In the genomic region with DNA sequence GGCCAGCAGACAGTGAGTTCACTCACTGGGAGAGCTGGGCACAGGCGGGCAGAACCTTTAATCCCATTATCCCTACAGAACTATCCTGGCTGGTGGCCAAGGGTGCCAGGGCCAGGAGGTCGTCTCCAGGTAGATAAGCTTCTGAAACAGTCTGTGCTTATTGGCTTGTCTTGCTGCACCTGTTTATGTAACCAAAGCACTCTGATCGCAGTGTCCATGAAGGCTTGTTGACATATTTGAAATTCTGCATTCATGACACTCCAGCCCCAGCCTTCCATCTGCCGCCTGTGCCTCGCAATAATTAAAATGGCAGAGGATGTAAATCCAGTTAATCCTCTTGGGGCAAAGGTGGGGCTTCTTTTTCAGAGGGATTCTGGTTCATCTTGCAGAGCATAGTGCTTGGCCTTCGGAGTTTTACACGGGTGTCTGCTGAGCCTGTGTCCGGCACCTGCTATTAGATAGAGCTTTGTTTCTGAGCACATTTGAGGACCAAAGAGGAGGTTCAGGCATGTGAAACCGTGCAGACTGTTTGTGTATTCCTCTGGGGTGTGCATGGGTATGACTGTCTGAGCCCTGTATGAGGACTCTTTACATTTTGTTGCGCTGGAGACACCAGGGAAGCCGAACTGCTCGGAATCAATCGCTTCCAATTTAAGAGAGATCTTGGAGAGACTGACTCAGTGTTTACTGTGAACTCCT, we compare ENCODE assay signal across 18 mouse cellular contexts.
DNase-seq lines count a peak whose midpoint lies in the region; ATAC-seq and TF ChIP-seq lines count a peak whose summit lies in the region.
"Had no signal": no experiment of that assay in that cellular context is flagged by ENCODE, and none has a peak within 500 bp of the region (broad histone marks: within the 10 kb centered on the region; RNA-seq: fewer than 3 reads in every experiment).

No protein-coding gene starts in this region.

- peak; percentile 29 for DNase-seq in forebrain, embryonic 14.5 days (ENCODE audit: low spot score)
- DNase-seq in lung, adult 18-20 months: peak; percentile 12 to 41
- no peak for DNase-seq in lung, adult 2 months
- peak; percentile 78 for DNase-seq in retina, postnatal 1 day
- DNase-seq in right cerebral cortex, postnatal 25 days: no peak
- DNase-seq in urinary bladder, adult 2 months (ENCODE audit: low spot score): no peak
- DNase-seq: adrenal gland, adult 8-10 months; B cell, adult 2 months; gastrocnemius, postnatal 14 days; right cerebral cortex, adult 18-20 months had no signal

- no peak for TF ChIP-seq POLR2A in lung, adult 2 months (IDR thresholded peaks at IDR 0.05; ENCODE audit: borderline replicate concordance, extremely low read depth, low read depth, low read length)

- H3K27me3 ChIP-seq in forebrain, embryonic 14.5 days (replicated peaks; ENCODE audit: control insufficient read depth, insufficient read depth, low read length): no peaks in the 10 kb centered on the region
- H3K27me3 ChIP-seq in forebrain, embryonic 16.5 days (replicated peaks; ENCODE audit: control insufficient read depth, insufficient read depth, low read length): no peaks in the 10 kb centered on the region
- H3K27me3 ChIP-seq in intestine, embryonic 16.5 days (replicated peaks; ENCODE audit: control insufficient read depth, insufficient read depth, low read length): no peaks in the 10 kb centered on the region
- H3K27me3 ChIP-seq: embryonic facial prominence, embryonic 13.5 days; forebrain, embryonic 13.5 days; liver, embryonic 15.5 days; neural tube, embryonic 12.5 days had no signal

- no peaks in the 10 kb centered on the region for H3K36me3 ChIP-seq in forebrain, embryonic 14.5 days (ENCODE audit: control insufficient read depth, insufficient read depth, low read length)
- no peaks in the 10 kb centered on the region for H3K36me3 ChIP-seq in forebrain, embryonic 16.5 days (ENCODE audit: control insufficient read depth, insufficient read depth)
- no peaks in the 10 kb centered on the region for H3K36me3 ChIP-seq in intestine, embryonic 16.5 days (ENCODE audit: control insufficient read depth, insufficient read depth, low read length)
- H3K36me3 ChIP-seq: embryonic facial prominence, embryonic 13.5 days; heart, embryonic 12.5 days; liver, embryonic 15.5 days; neural tube, embryonic 12.5 days had no signal

- no peak overlapping the region for H3K4me3 ChIP-seq in forebrain, embryonic 14.5 days (ENCODE audit: low read depth, low read length)
- no peak overlapping the region for H3K4me3 ChIP-seq in forebrain, embryonic 16.5 days (replicated peaks; ENCODE audit: low read length)
- H3K4me3 ChIP-seq in lung, adult 2 months (replicated peaks; ENCODE audit: extremely low read depth, low read depth, low read length): no peak overlapping the region
- H3K4me3 ChIP-seq in intestine, embryonic 16.5 days (ENCODE audit: low read length): no peak overlapping the region
- H3K4me3 ChIP-seq: embryonic facial prominence, embryonic 13.5 days; forebrain, embryonic 13.5 days; heart, embryonic 12.5 days; layer of hippocampus, adult 2 months; liver, embryonic 15.5 days; neural tube, embryonic 12.5 days had no signal

- H3K9me3 ChIP-seq in forebrain, embryonic 14.5 days (replicated peaks; ENCODE audit: control insufficient read depth, low read length): no peaks in the 10 kb centered on the region
- H3K9me3 ChIP-seq in forebrain, embryonic 16.5 days (ENCODE audit: control insufficient read depth, low read length): peaks cover 2% of the 10 kb centered on the region; the same call in 1 of the 2 replicates
- no peaks in the 10 kb centered on the region; the same call in 1 of the 2 replicates for H3K9me3 ChIP-seq in intestine, embryonic 16.5 days (ENCODE audit: control insufficient read depth, low read length)
- H3K9me3 ChIP-seq: embryonic facial prominence, embryonic 13.5 days; forebrain, embryonic 13.5 days; heart, embryonic 12.5 days; liver, embryonic 15.5 days; neural tube, embryonic 12.5 days had no signal

- ATAC-seq in forebrain, embryonic 14.5 days: no peak
- ATAC-seq in forebrain, embryonic 16.5 days: no peak
- ATAC-seq in intestine, embryonic 16.5 days: peak; percentile 74
- ATAC-seq: forebrain, embryonic 13.5 days had no signal

- H3K4me1 ChIP-seq in forebrain, embryonic 14.5 days (ENCODE audit: control insufficient read depth, insufficient read depth, low read length): no peaks in the 10 kb centered on the region; the same call in 1 of the 2 replicates
- H3K4me1 ChIP-seq in forebrain, embryonic 16.5 days (replicated peaks; ENCODE audit: control insufficient read depth, insufficient read depth, low read length): peaks cover 7% of the 10 kb centered on the region
- no peaks in the 10 kb centered on the region for H3K4me1 ChIP-seq in lung, adult 2 months (ENCODE audit: control insufficient read depth, insufficient read depth, low read length)
- H3K4me1 ChIP-seq in intestine, embryonic 16.5 days (ENCODE audit: control insufficient read depth, insufficient read depth, low read length): peaks cover 9% of the 10 kb centered on the region
- H3K4me1 ChIP-seq: embryonic facial prominence, embryonic 13.5 days had no signal

- TF ChIP-seq CTCF in lung, adult 2 months (IDR thresholded peaks at IDR 0.05; ENCODE audit: insufficient read depth, low read length): no peak

- no peak overlapping the region for H3K4me2 ChIP-seq in forebrain, embryonic 14.5 days (ENCODE audit: low read length)
- no peak overlapping the region for H3K4me2 ChIP-seq in forebrain, embryonic 16.5 days (ENCODE audit: low read length)
- H3K4me2 ChIP-seq in intestine, embryonic 16.5 days (ENCODE audit: low read depth, low read length): peak overlapping the region; percentile 20; the same call in 1 of the 2 replicates
- H3K4me2 ChIP-seq: embryonic facial prominence, embryonic 13.5 days; forebrain, embryonic 13.5 days; heart, embryonic 12.5 days; liver, embryonic 15.5 days; neural tube, embryonic 12.5 days had no signal

- no peak overlapping the region for H3K27ac ChIP-seq in forebrain, embryonic 14.5 days (ENCODE audit: low read depth, low read length)
- no peak overlapping the region for H3K27ac ChIP-seq in forebrain, embryonic 16.5 days (ENCODE audit: low read length)
- no peak overlapping the region for H3K27ac ChIP-seq in intestine, embryonic 16.5 days (ENCODE audit: low read length)
- H3K27ac ChIP-seq: embryonic facial prominence, embryonic 13.5 days; forebrain, embryonic 13.5 days; layer of hippocampus, adult 2 months; liver, embryonic 15.5 days; neural tube, embryonic 12.5 days had no signal

- WGBS in forebrain, embryonic 14.5 days: 58% methylated on average over 13 of the region's 13 CpGs
- WGBS in forebrain, embryonic 16.5 days: 53% methylated on average over 13 of the region's 13 CpGs
- 59% methylated on average over 13 of the region's 13 CpGs for WGBS in lung, adult 2 months
- WGBS in intestine, embryonic 16.5 days: 37% methylated on average over 13 of the region's 13 CpGs

- H3K9ac ChIP-seq in forebrain, embryonic 14.5 days (ENCODE audit: low read length): no peak overlapping the region
- H3K9ac ChIP-seq in forebrain, embryonic 16.5 days (replicated peaks; ENCODE audit: low read depth, low read length): no peak overlapping the region
- H3K9ac ChIP-seq in intestine, embryonic 16.5 days (ENCODE audit: low read depth, low read length): no peak overlapping the region
- H3K9ac ChIP-seq: embryonic facial prominence, embryonic 13.5 days; forebrain, embryonic 13.5 days; heart, embryonic 12.5 days; liver, embryonic 15.5 days; neural tube, embryonic 12.5 days had no signal

Comparison
In these comparisons a context has a peak if more than half of its experiments do, and no peak if none do; other contexts are left out.
1. DNase-seq: peak in forebrain, embryonic 14.5 days (single experiment), lung, adult 18-20 months (2 of 2) and retina, postnatal 1 day (single experiment); none in lung, adult 2 months (single experiment), right cerebral cortex, postnatal 25 days (single experiment) and urinary bladder, adult 2 months (single experiment).